Mouse (Mus musculus): ENCODE results near the gene Cbln1. TPM values are rescaled to one million over a fixed set of nuclear protein-coding genes. Genes with fewer than 3 reads are reported as not detected.

The Cbln1 gene
- polyA plus RNA-seq, 1 experiment from 2014 or later, result not detected

GRCm38 (mm10) chr8:87461801-87462200 lies 10.6 kb downstream of the Cbln1 start:
- H3K79me2 ChIP-seq (ENCODE audit: inconsistent target), result no peaks in the 10 kb centered on the region
- no peak overlapping the region for H3K4me3 ChIP-seq (ENCODE audit: inconsistent target)
- H3K36me3 ChIP-seq (ENCODE audit: inconsistent target), result no peaks in the 10 kb centered on the region
- H3K27ac ChIP-seq, result no peak overlapping the region
- WGBS (ENCODE audit: missing documents), result 72% methylated on average over 5 of the region's 5 CpGs

GRCm38 (mm10) chr8:87456949-87457348 lies 15.5 kb downstream of the Cbln1 start:
- Histone ChIP-seq H3K79me2 (ENCODE audit: inconsistent target) (no peaks in the 10 kb centered on the region), H3K36me3 (ENCODE audit: inconsistent target) (no peaks in the 10 kb centered on the region), H3K27ac (no peak overlapping the region), H3K4me3 (ENCODE audit: inconsistent target) (no peak overlapping the region)
- 90% methylated on average over 4 of the region's 4 CpGs for WGBS (ENCODE audit: missing documents)

DNA sequence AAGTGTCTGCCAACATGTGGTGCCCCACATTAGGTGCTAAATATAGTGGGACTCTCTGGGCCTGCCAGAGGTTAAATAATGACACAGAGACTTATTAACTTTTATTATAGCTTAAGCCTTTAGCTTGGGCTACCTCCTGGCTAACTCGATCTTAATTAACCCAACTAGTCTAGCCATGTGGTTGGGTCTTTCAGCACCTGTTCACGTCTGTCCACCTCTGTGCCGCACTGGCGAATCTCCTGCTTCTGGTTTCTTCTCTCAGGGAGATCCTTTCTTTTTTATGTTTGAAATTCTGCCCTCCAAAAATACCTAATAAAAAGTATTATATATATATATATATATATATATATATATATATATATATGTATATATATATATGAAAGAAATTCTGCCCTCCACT lies 19.6 kb downstream of the Cbln1 start:
- no peak overlapping the region for H3K27ac ChIP-seq
- 89% methylated on average over 4 of the region's 4 CpGs for WGBS (ENCODE audit: missing documents)
- H3K79me2 ChIP-seq (ENCODE audit: inconsistent target), result no peaks in the 10 kb centered on the region
- H3K36me3 ChIP-seq (ENCODE audit: inconsistent target), result no peaks in the 10 kb centered on the region
- H3K4me3 ChIP-seq (ENCODE audit: inconsistent target), result no peak overlapping the region

GRCm38 (mm10) chr8:87451737-87452136 lies 20.7 kb downstream of the Cbln1 start:
- Histone ChIP-seq H3K79me2 (ENCODE audit: inconsistent target) (no peaks in the 10 kb centered on the region), H3K27ac (no peak overlapping the region), H3K36me3 (ENCODE audit: inconsistent target) (no peaks in the 10 kb centered on the region), H3K4me3 (ENCODE audit: inconsistent target) (no peak overlapping the region)
- WGBS (ENCODE audit: missing documents), result 88% methylated on average over 2 of the region's 2 CpGs

DNA sequence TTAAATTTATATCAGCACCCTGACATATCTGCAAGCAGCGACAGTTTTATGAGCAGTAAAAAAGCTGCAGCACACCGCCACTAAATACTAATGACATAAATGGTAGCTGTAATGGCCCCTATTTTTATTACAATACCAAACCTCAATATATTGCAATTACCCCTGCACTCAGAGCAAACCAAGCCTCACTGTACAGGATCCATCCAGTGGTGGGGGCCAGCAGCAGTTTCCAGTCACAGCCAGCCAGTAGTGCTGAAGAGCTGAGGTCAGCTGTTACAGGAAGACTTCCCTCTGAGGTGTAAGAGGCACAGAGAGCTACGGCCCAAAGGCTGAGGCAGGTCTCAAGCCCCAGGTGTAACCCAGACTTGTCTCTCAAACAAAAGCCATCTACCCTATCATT lies 37.8 kb downstream of the Cbln1 start:
- H3K79me2 ChIP-seq (ENCODE audit: inconsistent target), result no peaks in the 10 kb centered on the region
- H3K4me3 ChIP-seq (ENCODE audit: inconsistent target), result no peak overlapping the region
- WGBS (ENCODE audit: missing documents), result 68% methylated on average over 3 of the region's 3 CpGs
- no peak overlapping the region for H3K27ac ChIP-seq
- no peaks in the 10 kb centered on the region for H3K36me3 ChIP-seq (ENCODE audit: inconsistent target)

DNA sequence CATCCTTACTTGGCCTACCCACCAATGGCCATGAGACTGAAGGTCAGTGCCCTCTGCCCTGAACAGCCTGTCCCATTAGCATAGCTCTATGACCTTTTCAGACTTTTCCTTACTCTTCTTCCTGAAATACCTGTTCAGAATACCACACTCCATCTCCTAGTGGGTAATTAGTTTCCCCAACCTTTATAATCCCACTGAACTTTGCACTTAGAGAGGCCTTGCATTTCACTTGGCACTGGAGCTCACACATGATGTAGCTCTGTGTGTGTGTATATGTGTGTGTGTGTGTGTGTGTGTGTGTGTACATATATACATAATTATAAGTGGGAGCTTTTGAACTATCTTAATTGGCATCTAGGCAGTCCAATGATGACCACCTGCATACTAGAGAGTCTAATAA lies 45.2 kb downstream of the Cbln1 start:
- Histone ChIP-seq H3K36me3 (ENCODE audit: inconsistent target) (no peaks in the 10 kb centered on the region), H3K4me3 (ENCODE audit: inconsistent target) (no peak overlapping the region), H3K79me2 (ENCODE audit: inconsistent target) (no peaks in the 10 kb centered on the region), H3K27ac (no peak overlapping the region)

GRCm38 (mm10) chr8:87424706-87425105 lies 47.7 kb downstream of the Cbln1 start:
- 88% methylated on average over 5 of the region's 5 CpGs for WGBS (ENCODE audit: missing documents)
- Histone ChIP-seq H3K79me2 (ENCODE audit: inconsistent target) (no peaks in the 10 kb centered on the region), H3K27ac (no peak overlapping the region), H3K36me3 (ENCODE audit: inconsistent target) (no peaks in the 10 kb centered on the region), H3K4me3 (ENCODE audit: inconsistent target) (no peak overlapping the region)

DNA sequence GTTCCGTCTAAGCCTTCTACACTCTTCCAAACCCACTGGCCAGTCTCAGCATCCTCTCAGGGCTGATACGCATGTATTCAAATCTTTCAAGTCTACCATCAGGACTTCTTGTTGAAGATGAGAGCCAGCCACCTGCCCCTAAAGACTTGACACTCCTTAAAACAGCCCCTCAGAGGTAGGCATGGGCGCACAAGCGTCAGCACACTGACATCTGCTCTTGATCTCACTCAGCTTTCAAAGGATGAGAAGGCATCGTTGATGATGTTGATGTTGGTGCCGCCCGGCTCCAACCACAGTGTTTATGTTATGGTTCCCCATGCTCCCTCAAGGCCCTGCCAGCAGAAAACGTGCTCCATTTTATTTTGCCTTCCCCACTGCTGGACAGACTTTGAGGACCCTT lies 50.7 kb downstream of the Cbln1 start:
- Histone ChIP-seq H3K36me3 (ENCODE audit: inconsistent target) (no peaks in the 10 kb centered on the region), H3K27ac (no peak overlapping the region), H3K79me2 (ENCODE audit: inconsistent target) (no peaks in the 10 kb centered on the region), H3K4me3 (ENCODE audit: inconsistent target) (no peak overlapping the region)
- 76% methylated on average over 8 of the region's 8 CpGs for WGBS (ENCODE audit: missing documents)

Other genes with a start within 250 kb of the Cbln1 start
- gene 4933402J07Rik, start 91.2 kb upstream of the Cbln1 start, polyA plus RNA-seq (2018), result not detected in 3 replicates